17 mouse cellular contexts compared by ENCODE assay signal in genomic region chr2:22028569-22028968, GRCm38 (mm10).
A peak's percentile ranks its signal among the peaks of the same experiment; 100 is the strongest.
DNase-seq lines count a peak whose midpoint lies in the region; ATAC-seq and TF ChIP-seq lines count a peak whose summit lies in the region.
"Had no signal": no experiment of that assay in that cellular context is flagged by ENCODE, and none has a peak within 500 bp of the region (broad histone marks: within the 10 kb centered on the region; RNA-seq: fewer than 3 reads in every experiment).

No protein-coding gene starts in this region.

- WGBS in midbrain, embryonic 10.5 days, result 80% methylated on average over 1 of the region's 1 CpGs
- WGBS in midbrain, embryonic 11.5 days, result 77% methylated on average over 1 of the region's 1 CpGs
- 50% methylated on average over 1 of the region's 1 CpGs for WGBS in forebrain, embryonic 15.5 days
- 86% methylated on average over 1 of the region's 1 CpGs for WGBS in hindbrain, embryonic 15.5 days
- WGBS in midbrain, postnatal 0 days, result 59% methylated on average over 1 of the region's 1 CpGs
- 59% methylated on average over 1 of the region's 1 CpGs for WGBS in intestine, postnatal 0 days

- H3K9me3 ChIP-seq in midbrain, embryonic 10.5 days (replicated peaks), result no peaks in the 10 kb centered on the region
- no peaks in the 10 kb centered on the region for H3K9me3 ChIP-seq in midbrain, embryonic 11.5 days (ENCODE audit: control insufficient read depth, low read length)
- H3K9me3 ChIP-seq in forebrain, embryonic 15.5 days, result no peaks in the 10 kb centered on the region
- no peaks in the 10 kb centered on the region for H3K9me3 ChIP-seq in hindbrain, embryonic 15.5 days
- no peaks in the 10 kb centered on the region for H3K9me3 ChIP-seq in midbrain, postnatal 0 days (ENCODE audit: low read length)
- no peaks in the 10 kb centered on the region for H3K9me3 ChIP-seq in intestine, postnatal 0 days (ENCODE audit: control insufficient read depth)

- no peaks in the 10 kb centered on the region for H3K36me3 ChIP-seq in midbrain, embryonic 10.5 days
- no peaks in the 10 kb centered on the region for H3K36me3 ChIP-seq in midbrain, embryonic 11.5 days (ENCODE audit: control insufficient read depth, insufficient read depth, low read length)
- no peaks in the 10 kb centered on the region for H3K36me3 ChIP-seq in forebrain, embryonic 15.5 days
- no peaks in the 10 kb centered on the region for H3K36me3 ChIP-seq in hindbrain, embryonic 15.5 days
- H3K36me3 ChIP-seq in midbrain, postnatal 0 days (ENCODE audit: insufficient read depth, low read length), result no peaks in the 10 kb centered on the region
- H3K36me3 ChIP-seq in intestine, postnatal 0 days (ENCODE audit: control insufficient read depth, insufficient read depth), result no peaks in the 10 kb centered on the region

- no peak overlapping the region for H3K9ac ChIP-seq in midbrain, embryonic 11.5 days (ENCODE audit: low read length)
- no peak overlapping the region for H3K9ac ChIP-seq in forebrain, embryonic 15.5 days (replicated peaks)
- no peak overlapping the region for H3K9ac ChIP-seq in hindbrain, embryonic 15.5 days
- no peak overlapping the region for H3K9ac ChIP-seq in midbrain, postnatal 0 days (replicated peaks; ENCODE audit: low read length, poor library complexity, severe bottlenecking)
- H3K9ac ChIP-seq in intestine, postnatal 0 days (ENCODE audit: low read depth, low read length), result no peak overlapping the region

- H3K27me3 ChIP-seq in midbrain, embryonic 10.5 days (ENCODE audit: low read depth, poor library complexity, severe bottlenecking), result no peaks in the 10 kb centered on the region
- no peaks in the 10 kb centered on the region for H3K27me3 ChIP-seq in midbrain, embryonic 11.5 days (ENCODE audit: control insufficient read depth, insufficient read depth, low read length)
- H3K27me3 ChIP-seq in forebrain, embryonic 15.5 days, result no peaks in the 10 kb centered on the region
- no peaks in the 10 kb centered on the region for H3K27me3 ChIP-seq in hindbrain, embryonic 15.5 days
- H3K27me3 ChIP-seq in midbrain, postnatal 0 days (ENCODE audit: insufficient read depth, low read length), result no peaks in the 10 kb centered on the region
- no peaks in the 10 kb centered on the region for H3K27me3 ChIP-seq in intestine, postnatal 0 days (replicated peaks; ENCODE audit: control insufficient read depth, insufficient read depth, low read length)

- peak overlapping the region; percentile 69; the same call in 1 of the 2 replicates for H3K27ac ChIP-seq in midbrain, embryonic 10.5 days (replicated peaks)
- H3K27ac ChIP-seq in midbrain, embryonic 11.5 days (ENCODE audit: low read depth, low read length), result no peak overlapping the region
- H3K27ac ChIP-seq in forebrain, embryonic 15.5 days (replicated peaks), result peak overlapping the region; percentile 86
- peak overlapping the region; percentile 66 for H3K27ac ChIP-seq in hindbrain, embryonic 15.5 days (replicated peaks)
- no peak overlapping the region; the same call in 1 of the 2 replicates for H3K27ac ChIP-seq in midbrain, postnatal 0 days (ENCODE audit: low read depth, low read length)
- no peak overlapping the region for H3K27ac ChIP-seq in intestine, postnatal 0 days (ENCODE audit: low read depth, low read length)

- H3K4me2 ChIP-seq in midbrain, embryonic 11.5 days, result no peak overlapping the region
- no peak overlapping the region for H3K4me2 ChIP-seq in forebrain, embryonic 15.5 days (replicated peaks)
- no peak overlapping the region for H3K4me2 ChIP-seq in hindbrain, embryonic 15.5 days
- H3K4me2 ChIP-seq in midbrain, postnatal 0 days (ENCODE audit: low read depth, low read length, poor library complexity, severe bottlenecking), result no peak overlapping the region
- no peak overlapping the region for H3K4me2 ChIP-seq in intestine, postnatal 0 days (replicated peaks; ENCODE audit: low read depth)
- H3K4me2 ChIP-seq: liver, embryonic 11.5 days had no signal

- peak; percentile 37 for TF ChIP-seq CTCF in midbrain, postnatal 0 days (IDR thresholded peaks at IDR 0.05)
- no peak for TF ChIP-seq CTCF in intestine, postnatal 0 days (IDR thresholded peaks at IDR 0.05; ENCODE audit: low read depth)

- no peak overlapping the region for H3K4me3 ChIP-seq in midbrain, embryonic 10.5 days
- no peak overlapping the region for H3K4me3 ChIP-seq in midbrain, embryonic 11.5 days (ENCODE audit: low read depth, low read length)
- H3K4me3 ChIP-seq in forebrain, embryonic 15.5 days, result no peak overlapping the region
- no peak overlapping the region for H3K4me3 ChIP-seq in hindbrain, embryonic 15.5 days
- no peak overlapping the region for H3K4me3 ChIP-seq in midbrain, postnatal 0 days (ENCODE audit: low read depth, low read length)
- no peak overlapping the region for H3K4me3 ChIP-seq in intestine, postnatal 0 days (ENCODE audit: low read depth, low read length)

- peaks cover 4% of the 10 kb centered on the region; the same call in 1 of the 2 replicates for H3K4me1 ChIP-seq in midbrain, embryonic 10.5 days
- no peaks in the 10 kb centered on the region; the same call in 1 of the 2 replicates for H3K4me1 ChIP-seq in midbrain, embryonic 11.5 days (ENCODE audit: control insufficient read depth, insufficient read depth, low read length)
- peaks cover 16% of the 10 kb centered on the region for H3K4me1 ChIP-seq in forebrain, embryonic 15.5 days
- peaks cover 4% of the 10 kb centered on the region for H3K4me1 ChIP-seq in hindbrain, embryonic 15.5 days (replicated peaks)
- no peaks in the 10 kb centered on the region for H3K4me1 ChIP-seq in midbrain, postnatal 0 days (ENCODE audit: insufficient read depth, low read length)
- no peaks in the 10 kb centered on the region for H3K4me1 ChIP-seq in intestine, postnatal 0 days (replicated peaks; ENCODE audit: control insufficient read depth, insufficient read depth, low read length)

- no peak for DNase-seq in midbrain, embryonic 10.5 days (ENCODE audit: low spot score)
- DNase-seq in midbrain, embryonic 11.5 days (ENCODE audit: low spot score, missing footprints), result no peak
- peak; percentile 6 for DNase-seq in midbrain, postnatal 0 days (ENCODE audit: low spot score)
- DNase-seq in cerebellum, adult 8-10 months, result no peak
- DNase-seq in kidney, adult 8-10 months, result no peak
- DNase-seq: cerebellum, adult 9-11 months; gastrocnemius, postnatal 10 days; heart, adult 11 months; kidney, adult 18-20 months; kidney, postnatal 25 days; lung, adult 18-20 months; lung, postnatal 36 days; right cerebral cortex, postnatal 4 days had no signal

- ATAC-seq in midbrain, embryonic 11.5 days (ENCODE audit: low FRiP score), result no peak
- peak; percentile 53 for ATAC-seq in forebrain, embryonic 15.5 days (replicated peaks)
- no peak for ATAC-seq in hindbrain, embryonic 15.5 days (ENCODE audit: low FRiP score, low read depth)
- no peak for ATAC-seq in midbrain, postnatal 0 days (ENCODE audit: low FRiP score)
- ATAC-seq in intestine, postnatal 0 days, result no peak

Comparison
In these comparisons a context has a peak if more than half of its experiments do, and no peak if none do; other contexts are left out.
1. H3K27ac ChIP-seq: peak in midbrain, embryonic 10.5 days (single experiment), forebrain, embryonic 15.5 days (single experiment) and hindbrain, embryonic 15.5 days (single experiment); none in midbrain, embryonic 11.5 days (single experiment), midbrain, postnatal 0 days (single experiment) and intestine, postnatal 0 days (single experiment).